Mouse (Mus musculus) CH12F3 (cell line): Measurements from ENCODE around the gene Nmt1.

Experiments used
- in situ Hi-C: fragments of 300-500 bp; cut with MboI; formaldehyde crosslinking; loops from 2 replicates; pipeline ENCODE4 v1.14.3; 2020; ENCODE audit warnings: low sequenced_read_pairs

Gene Nmt1

DNA sequence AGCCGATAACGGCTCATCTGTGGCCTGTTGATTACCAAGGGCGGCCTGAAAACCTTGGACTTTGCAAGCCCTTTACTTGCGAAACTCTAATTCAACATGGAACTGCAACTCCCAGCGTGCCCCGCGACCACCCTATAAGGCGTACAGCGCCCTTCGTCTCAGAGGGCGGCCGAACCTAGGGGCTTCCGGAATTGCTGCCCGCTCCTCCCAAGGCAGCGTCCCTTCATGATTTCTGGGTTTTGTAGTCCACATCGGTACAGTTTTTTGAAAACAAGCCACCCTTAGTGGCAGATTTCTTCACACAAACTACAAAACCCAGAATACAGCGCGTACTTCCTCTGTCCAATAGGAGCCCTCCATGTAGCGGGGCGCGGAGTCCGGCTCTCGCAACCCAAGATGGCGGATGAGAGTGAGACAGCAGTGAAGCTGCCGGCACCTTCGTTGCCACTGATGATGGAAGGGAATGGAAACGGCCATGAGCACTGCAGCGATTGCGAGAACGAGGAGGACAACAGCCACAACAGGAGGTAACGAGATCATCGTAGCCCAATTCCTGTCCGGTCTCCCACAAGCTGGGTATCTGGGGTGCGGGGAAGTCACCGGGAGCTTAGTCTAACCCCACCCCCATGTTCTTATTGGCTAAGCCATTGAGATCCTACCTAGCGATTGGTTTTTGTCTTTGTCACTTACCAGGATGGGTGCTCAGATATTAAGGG lies at the start of gene Nmt1, which contains the start of gene Dcakd:
Nmt1 (plus strand) TSS at position 15 of the 716 bp plus-strand sequence.
Dcakd (minus strand) TSS at position 158 of the 716 bp plus-strand sequence.
- in situ Hi-C loops: no loop called here

DNA sequence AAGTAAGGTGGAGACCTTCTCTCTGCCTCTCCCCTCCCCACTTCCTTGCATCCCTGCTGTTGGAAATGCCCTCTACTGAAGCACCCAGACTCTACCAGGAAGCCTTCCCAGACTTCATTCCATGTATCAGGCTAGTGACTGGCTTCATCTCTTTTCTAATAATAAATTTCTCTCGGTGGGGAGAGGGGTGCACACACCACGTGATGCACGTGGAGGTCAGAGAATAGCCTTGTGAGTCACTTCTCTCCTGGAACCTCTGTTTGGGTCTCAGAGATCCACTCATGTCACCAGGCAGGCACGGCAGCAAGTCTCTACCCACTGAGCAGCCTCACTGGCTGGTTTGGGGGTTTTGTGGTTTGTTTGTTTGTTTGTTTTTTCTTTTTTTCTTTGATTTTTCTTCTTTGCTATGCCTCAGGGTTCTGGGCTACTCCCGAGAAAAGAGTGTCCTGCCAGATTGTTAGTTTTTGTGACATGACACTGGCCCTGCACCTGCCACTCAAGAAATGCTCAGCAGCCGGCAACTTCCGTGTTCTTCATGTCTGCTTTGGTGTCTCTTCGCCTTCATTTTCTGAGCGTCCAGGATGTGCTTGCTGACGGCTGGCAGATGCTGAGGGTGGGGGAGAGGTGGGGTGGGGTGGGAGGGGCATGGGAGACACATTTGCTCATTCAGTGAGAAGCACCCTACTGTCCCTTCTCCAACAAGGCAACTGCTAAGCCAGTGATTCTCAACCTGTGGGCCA lies 46.7 kb upstream of the Nmt1 start:
- in situ Hi-C loops: no loop called here

DNA sequence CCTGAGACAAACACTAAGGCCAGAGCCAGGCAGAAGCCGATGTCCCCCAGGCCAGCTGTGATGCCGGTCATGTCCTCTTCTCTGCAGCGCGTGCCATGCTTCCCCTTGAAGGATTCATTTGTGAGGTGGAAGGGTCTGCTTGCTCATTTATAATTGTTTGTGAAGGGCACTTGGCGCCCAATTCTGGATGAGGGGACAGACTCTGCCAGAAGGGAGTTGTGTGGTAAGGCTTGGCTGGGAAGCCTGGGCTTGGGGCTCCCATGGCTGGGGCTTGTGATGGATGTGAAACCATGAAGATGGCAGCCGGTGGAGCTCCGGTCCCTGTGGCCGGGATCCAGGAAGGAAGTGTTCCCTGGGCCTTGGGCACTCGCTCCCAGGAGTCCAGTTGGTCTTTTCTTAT lies 43.9 kb upstream of the Nmt1 start:
- in situ Hi-C loops: no loop called here

DNA sequence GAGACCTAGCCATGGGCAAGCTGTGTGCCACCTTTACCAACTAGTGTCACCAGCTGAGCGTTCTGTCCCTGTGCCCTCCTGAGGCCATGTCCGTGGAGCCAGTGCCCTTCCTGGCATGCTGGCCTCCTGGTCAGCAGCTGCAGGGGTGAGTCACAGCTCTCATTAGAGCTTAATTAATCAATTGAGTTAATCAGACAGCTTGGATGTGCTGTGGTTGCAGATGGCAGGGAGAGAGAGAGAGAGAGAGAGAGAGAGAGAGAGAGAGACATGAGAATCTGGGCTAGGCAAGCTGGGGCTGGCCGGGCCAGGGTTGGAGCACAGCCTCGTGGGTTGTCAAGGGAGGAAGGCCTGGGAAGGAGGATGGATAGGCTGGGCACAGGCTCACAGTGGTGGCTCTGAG lies 43.4 kb upstream of the Nmt1 start:
- in situ Hi-C loops: no loop called here

DNA sequence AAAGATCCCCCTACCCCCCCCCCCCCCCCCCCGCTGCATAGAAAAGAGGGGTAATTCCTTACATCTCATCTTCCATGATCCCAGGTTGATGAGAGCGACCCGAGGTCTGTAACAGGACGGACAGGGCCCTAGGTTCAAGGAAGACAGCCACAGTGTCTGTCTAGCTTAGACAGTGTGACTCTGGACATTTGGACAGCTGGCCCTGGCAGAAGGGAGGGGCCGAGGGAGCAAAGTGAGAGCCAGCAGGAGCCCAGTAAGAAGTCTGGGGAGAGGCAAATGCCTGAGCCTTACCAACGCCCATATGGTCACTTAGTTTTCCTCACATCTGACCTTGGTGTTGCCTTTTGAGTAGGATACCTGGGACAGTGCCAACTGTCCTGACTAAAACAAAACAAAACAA lies 42.8 kb upstream of the Nmt1 start:
- in situ Hi-C loops: no loop called here

GRCm38 (mm10) chr11:102989641-102990151 lies 38.3 kb upstream of the Nmt1 start:
- in situ Hi-C loops: loop anchor here (5.0 kb wide), 1 partner anchor 92 kb away; no protein-coding TSS in a partner anchor

DNA sequence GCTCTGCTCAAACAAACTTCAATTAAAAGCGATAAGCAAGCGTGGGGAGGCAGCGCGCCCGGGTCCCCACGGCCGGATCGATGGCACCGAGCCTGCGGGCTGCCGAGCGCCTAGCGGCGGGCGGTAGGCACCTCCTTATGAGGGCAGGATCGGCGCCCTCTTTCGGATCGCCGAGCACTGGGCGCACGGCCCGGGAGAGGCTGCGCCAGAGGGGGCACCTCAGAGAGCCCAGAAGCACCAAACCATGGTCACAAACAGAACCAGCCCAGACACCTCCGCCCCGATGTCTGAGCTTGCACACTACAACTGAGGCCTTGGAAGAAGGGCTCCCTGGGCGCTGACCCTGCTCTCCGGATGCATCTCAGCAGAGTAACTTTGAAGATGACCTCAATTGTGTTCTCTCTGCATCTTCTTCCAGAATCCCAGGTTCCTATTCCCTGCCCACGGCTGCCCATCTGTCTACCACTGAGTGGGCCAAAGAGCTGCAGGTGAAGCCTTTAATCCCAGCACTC lies 37.8 kb upstream of the Nmt1 start:
- in situ Hi-C loops: loop anchor here (5.0 kb wide), 1 partner anchor 93 kb away; no protein-coding TSS in a partner anchor

GRCm38 (mm10) chr11:102991681-102992080 lies 36.3 kb upstream of the Nmt1 start:
- in situ Hi-C loops: loop anchor here (5.0 kb wide), 1 partner anchor 94 kb away; no protein-coding TSS in a partner anchor

- in situ Hi-C loops: loop anchor here (5.0 kb wide), 1 partner anchor 96 kb away; no protein-coding TSS in a partner anchor
Measured at GRCm38 (mm10) chr11:102992940-102993339, 35.0 kb upstream of the Nmt1 start.

DNA sequence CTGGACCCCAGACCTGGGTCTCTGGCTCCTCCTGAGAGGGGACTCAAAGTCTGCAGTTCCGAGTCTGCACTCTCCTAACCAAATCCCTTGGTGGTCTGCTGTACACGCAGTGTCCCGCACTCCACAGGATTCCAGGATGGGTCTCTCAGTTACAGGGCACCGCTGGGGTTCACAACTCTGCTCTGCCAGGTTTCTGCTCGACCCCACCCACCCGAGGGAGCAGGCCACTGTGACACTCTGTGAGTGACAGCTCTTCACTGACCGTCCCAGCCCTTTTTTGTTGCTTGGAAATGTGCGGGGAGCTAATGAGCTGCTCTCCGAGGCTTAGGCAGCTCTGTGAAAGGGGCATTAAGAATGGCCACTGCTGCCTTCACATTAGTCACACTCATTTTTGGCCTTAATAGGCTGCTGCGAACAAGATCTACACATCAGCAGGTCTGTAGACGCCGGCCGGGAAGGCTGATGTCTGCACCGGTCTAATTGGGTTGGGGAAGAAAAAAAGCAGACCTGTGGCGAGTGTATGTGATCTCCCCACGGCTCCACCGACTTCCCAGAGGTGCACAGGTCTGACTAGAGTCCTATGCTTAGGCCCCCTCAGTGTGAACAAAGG lies 34.5 kb upstream of the Nmt1 start:
- in situ Hi-C loops: loop anchor here (5.0 kb wide), 1 partner anchor 96 kb away; no protein-coding TSS in a partner anchor

- in situ Hi-C loops: loop anchor here (5.0 kb wide), 1 partner anchor 98 kb away; no protein-coding TSS in a partner anchor
Measured at GRCm38 (mm10) chr11:102994952-102995351, 33.0 kb upstream of the Nmt1 start.

GRCm38 (mm10) chr11:102996385-102996784 lies 31.6 kb upstream of the Nmt1 start:
- in situ Hi-C loops: no loop called here

DNA sequence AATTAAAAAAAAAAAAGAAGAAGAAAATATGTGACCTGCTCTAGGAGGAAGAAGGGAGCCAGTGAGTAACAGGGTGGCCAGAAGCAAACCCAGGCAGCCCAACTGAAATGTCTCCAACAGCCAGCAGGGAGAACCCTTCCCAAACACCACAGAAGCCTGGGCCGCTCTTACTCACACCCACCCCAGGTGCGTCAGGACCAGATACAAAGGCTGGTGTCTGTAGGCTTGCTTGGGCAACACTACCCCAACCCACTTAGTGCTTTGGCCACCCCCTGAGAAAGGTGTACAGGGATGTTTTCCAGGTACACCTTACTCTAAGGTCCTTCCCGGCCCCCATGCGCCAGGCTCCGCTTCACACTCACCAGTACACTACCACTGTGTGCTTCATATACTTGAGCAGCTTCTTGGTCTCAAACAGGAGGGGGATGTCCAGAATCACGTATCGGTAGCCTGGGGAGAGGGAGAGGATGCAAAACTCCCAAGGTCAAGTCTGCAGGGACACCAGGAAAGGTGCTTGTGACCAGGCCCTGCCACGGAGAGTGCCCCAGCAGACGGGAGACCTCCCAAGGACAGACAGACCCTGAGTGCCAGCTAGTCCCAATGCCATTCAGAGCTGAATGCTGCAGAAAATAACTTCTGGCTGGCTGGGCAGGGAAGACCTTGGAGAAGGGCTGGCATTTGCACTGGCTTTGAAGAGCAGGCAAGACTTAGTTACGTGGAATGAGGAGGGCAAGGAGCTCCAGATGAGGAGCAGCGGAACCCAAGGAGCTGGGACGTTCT lies 30.8 kb upstream of the Nmt1 start:
- in situ Hi-C loops: no loop called here

DNA sequence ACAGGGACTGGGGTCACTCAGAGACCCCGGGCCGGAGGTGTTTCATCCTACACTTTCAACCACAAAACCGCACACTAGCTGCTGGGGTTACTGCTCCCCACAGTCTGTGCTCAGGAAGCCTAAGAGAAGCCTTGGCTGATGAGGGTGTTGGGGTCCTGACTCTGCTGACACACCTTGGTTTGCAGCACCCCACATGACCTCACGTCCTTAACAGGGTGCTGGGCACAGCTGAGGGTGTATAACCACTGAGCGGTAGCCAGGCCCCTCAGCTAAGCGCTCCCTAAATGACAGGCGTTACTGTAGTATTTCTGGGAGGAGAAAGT lies 29.8 kb upstream of the Nmt1 start:
- in situ Hi-C loops: no loop called here

DNA sequence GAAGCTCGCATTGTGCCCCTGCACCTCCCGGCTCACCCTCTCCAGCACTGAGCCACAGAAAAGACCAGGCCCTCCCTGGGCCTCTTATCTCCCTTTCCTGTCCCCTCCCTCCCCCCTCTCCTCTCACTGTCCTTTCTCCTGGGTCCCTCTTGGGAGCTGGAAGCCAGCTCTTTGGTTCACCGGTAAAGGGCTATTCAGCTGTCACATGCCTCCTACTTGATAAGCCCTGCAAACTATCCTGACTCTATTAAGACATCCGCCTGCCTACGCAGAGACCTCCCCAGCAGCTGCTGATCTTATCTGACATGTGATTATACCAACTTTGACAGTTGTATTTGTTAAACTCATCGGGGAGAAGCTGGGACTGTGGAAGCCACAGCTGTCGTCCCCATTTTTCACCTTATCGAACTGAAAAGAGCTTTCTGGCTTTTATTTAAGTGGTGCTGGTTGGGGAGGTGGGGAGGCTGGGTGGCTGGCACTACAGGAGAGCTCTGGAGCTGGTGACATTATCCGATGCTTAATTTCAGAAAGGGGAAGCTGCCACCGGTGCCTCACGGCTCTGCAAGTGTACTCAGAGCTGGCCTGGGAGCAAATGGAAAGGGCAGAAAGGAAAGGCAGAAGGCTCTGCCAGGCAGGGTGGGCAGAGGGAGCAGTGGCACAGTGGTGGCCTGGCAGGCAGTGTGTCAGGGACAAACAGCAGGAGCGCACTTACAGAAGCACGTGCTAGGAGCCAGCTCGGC lies 29.2 kb upstream of the Nmt1 start:
- in situ Hi-C loops: no loop called here

- in situ Hi-C loops: no loop called here
Measured at GRCm38 (mm10) chr11:102999317-102999970, 28.5 kb upstream of the Nmt1 start.

DNA sequence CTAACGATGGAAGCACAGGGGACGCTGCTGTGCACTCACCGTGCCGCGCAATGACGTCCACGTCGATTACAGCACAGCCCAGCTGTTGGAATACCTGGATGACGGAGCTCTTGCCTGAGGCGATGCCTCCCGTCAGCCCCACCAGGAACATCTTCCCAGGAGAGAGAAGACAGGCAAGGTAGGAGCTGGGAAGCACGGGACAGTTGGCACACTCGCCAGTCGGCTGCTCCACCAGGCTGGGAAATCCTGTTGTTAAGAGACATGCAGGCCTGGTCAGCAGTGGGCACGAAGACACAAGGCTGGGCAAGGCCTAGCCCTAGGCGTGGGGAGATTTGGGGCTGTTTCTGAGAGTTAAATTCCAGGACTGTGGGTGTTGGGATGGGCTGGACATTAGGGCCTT lies 27.9 kb upstream of the Nmt1 start:
- in situ Hi-C loops: no loop called here

DNA sequence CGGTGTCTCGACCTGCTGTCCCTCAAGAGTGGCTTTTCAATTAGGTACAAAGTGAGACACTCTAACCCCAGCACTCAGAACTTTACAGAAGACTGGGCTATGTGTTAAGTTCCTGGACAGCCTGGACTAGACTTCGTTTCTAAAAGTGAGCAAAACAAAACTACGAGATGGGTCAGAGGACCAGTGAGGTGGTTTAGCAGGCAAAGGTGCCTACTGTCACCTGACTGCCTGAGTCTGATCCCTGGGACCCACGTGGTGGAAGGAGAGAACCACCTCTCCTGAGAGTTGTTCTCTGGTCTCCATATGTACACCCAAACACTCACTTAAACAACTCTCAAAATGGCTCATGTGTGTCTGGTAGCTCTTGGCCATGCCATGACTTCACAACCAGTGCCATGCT lies 26.9 kb upstream of the Nmt1 start:
- in situ Hi-C loops: no loop called here

- in situ Hi-C loops: no loop called here
Measured at GRCm38 (mm10) chr11:103003210-103003609, 24.8 kb upstream of the Nmt1 start.
